Mouse (Mus musculus) lung, embryonic 14.5 days (tissue): Measurements from ENCODE around the gene Chaf1a. TPM values are rescaled to one million over a fixed set of nuclear protein-coding genes. Genes with fewer than 3 reads are reported as not detected.

Experiments used
- ATAC-seq: fragments of 200-750 bp; cut with Nextera tagmentation; 2 replicates; pipeline ENCODE4 v1.8.0; 2017; ENCODE audit warnings: mild to moderate bottlenecking, moderate TSS enrichment, moderate library complexity; ENCODE audit not compliant: insufficient read depth
- DNase-seq: peaks from one replicate; pipeline ENCODE4 v3.0.0-alpha.2; 2015
- H3K27ac ChIP-seq: fragments of 300-500 bp; sonication (generic); 2 replicates; pipeline ENCODE4 v1.5.1; 2014; ENCODE audit warnings: low read depth, mild to moderate bottlenecking, moderate library complexity
- H3K27me3 ChIP-seq: fragments of 300-500 bp; sonication (generic); 2 replicates; pipeline ENCODE4 v1.6.1; 2014; ENCODE audit warnings: low read length, control low read depth; ENCODE audit not compliant: insufficient read depth
- H3K36me3 ChIP-seq: fragments of 300-500 bp; sonication (generic); 2 replicates; pipeline ENCODE4 v1.6.1; 2014; ENCODE audit warnings: control low read depth; ENCODE audit not compliant: insufficient read depth
- H3K4me1 ChIP-seq: fragments of 300-500 bp; sonication (generic); 2 replicates; pipeline ENCODE4 v1.6.1; 2014; ENCODE audit warnings: antibody characterized with exemption, control low read depth; ENCODE audit not compliant: insufficient read depth
- H3K4me2 ChIP-seq: fragments of 300-500 bp; sonication (generic); 2 replicates; pipeline ENCODE4 v1.6.1; 2014; ENCODE audit warnings: mild to moderate bottlenecking
- H3K4me3 ChIP-seq: fragments of 300-500 bp; sonication (generic); 2 replicates; pipeline ENCODE4 v1.5.1; 2014; ENCODE audit warnings: low read depth, low read length
- H3K9ac ChIP-seq: fragments of 300-500 bp; sonication (generic); 2 replicates; pipeline ENCODE4 v1.6.1; 2014
- H3K9me3 ChIP-seq: fragments of 300-500 bp; sonication (generic); 2 replicates; pipeline ENCODE4 v1.6.1; 2016; ENCODE audit warnings: low read depth, low read length, control low read depth
- CTCF ChIP-seq: IDR thresholded peaks from 2 replicates; pipeline ENCODE4 v1.5.1; 2016; ENCODE audit warnings: antibody characterized with exemption, low read depth
- WGBS: fragments of 180-500 bp; shearing (Covaris S2); extraction: QIAGEN DNeasy Blood & Tissue Kit; methylation state at CpG from one replicate; pipeline ENCODE4 v1.1.7; 2014; 5-methylcytosine and 5-hydroxymethylcytosine counted together
- polyA plus RNA-seq: library from polyadenylated mRNA; unstranded; fragments of >200 nt; fragmentation: Nextera tagmentation; extraction: Ambion mirVana; gene quantifications from 2 replicates; pipeline ENCODE4 v1.2.1, GENCODE M21; 2014

The Chaf1a gene
- polyA plus RNA-seq, 1 experiment from 2014 or later: 30.4 TPM

GRCm38 (mm10) chr17:56007444-56008355, 32.5 kb upstream of the Chaf1a start:
- no peak for TF ChIP-seq CTCF

GRCm38 (mm10) chr17:56008356-56009087, 31.7 kb upstream of the Chaf1a start:
- no peaks in the 10 kb centered on the region for H3K9me3 ChIP-seq
- H3K9ac ChIP-seq: peak overlapping the region; percentile 68
- peak overlapping the region; percentile 93 for H3K27ac ChIP-seq
- DNase-seq: peak; percentile 99
- H3K27me3 ChIP-seq: 0 out of 2 replicates have a peak, but pooled peaks cover 4% of the 10 kb centered on the region
- ATAC-seq: peak; percentile 94
- under 1% methylated on average over 21 of the region's 21 CpGs for WGBS
- H3K36me3 ChIP-seq: peaks cover 22% of the 10 kb centered on the region
- peak overlapping the region; percentile 80 for H3K4me3 ChIP-seq
- TF ChIP-seq CTCF: no peak
- H3K4me1 ChIP-seq: 0 out of 2 replicates have a peak, but pooled peaks cover 13% of the 10 kb centered on the region
- peak overlapping the region; percentile 100 for H3K4me2 ChIP-seq

More at GRCm38 (mm10) chr17:56007444-56008355, 32.5 kb upstream of the Chaf1a start:
- 0 out of 2 replicates have a peak, but pooled peaks cover 13% of the 10 kb centered on the region for H3K4me1 ChIP-seq
- H3K9me3 ChIP-seq: no peaks in the 10 kb centered on the region
- peak overlapping the region; percentile 88 for H3K27ac ChIP-seq
- peak overlapping the region; percentile 80 for H3K4me3 ChIP-seq
- H3K27me3 ChIP-seq: 0 out of 2 replicates have a peak, but pooled peaks cover 4% of the 10 kb centered on the region
- 17% methylated on average over 13 of the region's 14 CpGs for WGBS
- H3K36me3 ChIP-seq: peaks cover 16% of the 10 kb centered on the region
- peak overlapping the region; percentile 100 for H3K4me2 ChIP-seq
- peak overlapping the region; percentile 46 for H3K9ac ChIP-seq
- no peak; the same call in 1 of the 2 replicates for ATAC-seq
- peak; percentile 46 for DNase-seq

- no peak for TF ChIP-seq CTCF
- peak; percentile 92 for ATAC-seq
- under 1% methylated on average over 62 of the region's 62 CpGs for WGBS
These were observed 30.9 kb upstream of the Chaf1a start for GRCm38 (mm10) chr17:56009088-56009961.

GRCm38 (mm10) chr17:56009962-56010240, 30.3 kb upstream of the Chaf1a start:
- no peak for TF ChIP-seq CTCF
- Histone ChIP-seq H3K27me3 (0 out of 2 replicates have a peak, but pooled peaks cover 4% of the 10 kb centered on the region), H3K4me3 (peak overlapping the region; percentile 80), H3K4me1 (0 out of 2 replicates have a peak, but pooled peaks cover 13% of the 10 kb centered on the region), H3K36me3 (peaks cover 29% of the 10 kb centered on the region), H3K9me3 (no peaks in the 10 kb centered on the region), H3K9ac (peak overlapping the region; percentile 68), H3K4me2 (peak overlapping the region; percentile 100), H3K27ac (no peak overlapping the region)
- DNase-seq: no peak
- no peak for ATAC-seq
- 32% methylated on average over 2 of the region's 2 CpGs for WGBS

More at GRCm38 (mm10) chr17:56009088-56009961, 30.9 kb upstream of the Chaf1a start:
- peak overlapping the region; percentile 93 for H3K27ac ChIP-seq
- H3K4me3 ChIP-seq: peak overlapping the region; percentile 80
- H3K4me1 ChIP-seq: 0 out of 2 replicates have a peak, but pooled peaks cover 13% of the 10 kb centered on the region
- peak; percentile 96 for DNase-seq
- H3K27me3 ChIP-seq: 0 out of 2 replicates have a peak, but pooled peaks cover 4% of the 10 kb centered on the region
- peak overlapping the region; percentile 68 for H3K9ac ChIP-seq
- H3K9me3 ChIP-seq: no peaks in the 10 kb centered on the region
- H3K4me2 ChIP-seq: peak overlapping the region; percentile 100
- peaks cover 26% of the 10 kb centered on the region for H3K36me3 ChIP-seq

- Histone ChIP-seq H3K9ac (peak overlapping the region; percentile 68), H3K36me3 (peaks cover 33% of the 10 kb centered on the region), H3K9me3 (no peaks in the 10 kb centered on the region), H3K27ac (no peak overlapping the region), H3K4me3 (peak overlapping the region; percentile 80), H3K27me3 (0 out of 2 replicates have a peak, but pooled peaks cover 4% of the 10 kb centered on the region), H3K4me1 (0 out of 2 replicates have a peak, but pooled peaks cover 13% of the 10 kb centered on the region), H3K4me2 (peak overlapping the region; percentile 100)
- DNase-seq: peak; percentile 39
- TF ChIP-seq CTCF: no peak
- 59% methylated on average over 14 of the region's 14 CpGs for WGBS
- no peak for ATAC-seq
These were observed 30.0 kb upstream of the Chaf1a start for GRCm38 (mm10) chr17:56010255-56010654.

GRCm38 (mm10) chr17:56010681-56011080, 29.6 kb upstream of the Chaf1a start:
- Histone ChIP-seq H3K36me3 (peaks cover 37% of the 10 kb centered on the region), H3K27ac (no peak overlapping the region), H3K9ac (peak overlapping the region; percentile 68; the same call in 1 of the 2 replicates), H3K27me3 (0 out of 2 replicates have a peak, but pooled peaks cover 2% of the 10 kb centered on the region), H3K4me2 (peak overlapping the region; percentile 100), H3K9me3 (no peaks in the 10 kb centered on the region), H3K4me3 (peak overlapping the region; percentile 80; the same call in 1 of the 2 replicates), H3K4me1 (0 out of 2 replicates have a peak, but pooled peaks cover 13% of the 10 kb centered on the region)
- no peak for ATAC-seq
- TF ChIP-seq CTCF: peak; percentile 98
- DNase-seq: peak; percentile 81
- 11% methylated on average over 9 of the region's 9 CpGs for WGBS
